Mouse (Mus musculus) megakaryocyte, embryonic 14.5 days (primary cell): ENCODE measurements around the gene Mpp2.

Source experiments
- FLI1 ChIP-seq: IDR thresholded peaks from 2 replicates; pipeline ENCODE4 v1.6.1; 2012; ENCODE audit warnings: low read length, inconsistent platforms, mixed read lengths
- GATA1 ChIP-seq: IDR thresholded peaks from 3 replicates; pipeline ENCODE4 v1.6.1; 2012; ENCODE audit warnings: mixed read lengths, low read length, inconsistent platforms, borderline replicate concordance

DNA sequence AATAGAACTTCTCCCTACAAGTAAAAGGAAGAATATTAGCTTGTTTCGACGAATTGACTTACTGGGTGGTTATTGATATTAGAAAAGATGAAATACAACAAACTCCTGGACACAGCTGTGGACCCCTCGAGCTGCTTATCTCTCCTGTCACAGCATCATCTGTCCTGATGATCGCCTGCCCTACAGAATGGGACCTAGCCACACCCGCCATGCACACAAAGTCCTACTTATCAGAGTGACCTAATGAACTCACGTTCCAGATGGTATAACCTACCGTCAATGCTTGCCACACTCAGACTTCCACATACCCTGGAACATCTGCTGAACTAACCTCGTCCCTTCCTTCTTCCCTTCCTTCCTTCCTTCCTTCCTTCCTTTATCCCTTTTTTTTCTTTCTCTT lies 27.9 kb upstream of the Mpp2 start:
- TF ChIP-seq FLI1 (no peak), GATA1 (no peak)
